Mouse (Mus musculus) kidney, postnatal 14 days (tissue): ENCODE data around the gene Qpct.

ENCODE experiments used
- DNase-seq: peaks from one replicate; pipeline ENCODE4 v3.0.0; 2022; ENCODE audit warnings: mixed read lengths

The Qpct gene

GRCm38 (mm10) chr17:79051606-79052005 is at the start of gene Qpct:
Qpct (plus strand) TSS chr17:79051906.
- no peak for DNase-seq

DNA sequence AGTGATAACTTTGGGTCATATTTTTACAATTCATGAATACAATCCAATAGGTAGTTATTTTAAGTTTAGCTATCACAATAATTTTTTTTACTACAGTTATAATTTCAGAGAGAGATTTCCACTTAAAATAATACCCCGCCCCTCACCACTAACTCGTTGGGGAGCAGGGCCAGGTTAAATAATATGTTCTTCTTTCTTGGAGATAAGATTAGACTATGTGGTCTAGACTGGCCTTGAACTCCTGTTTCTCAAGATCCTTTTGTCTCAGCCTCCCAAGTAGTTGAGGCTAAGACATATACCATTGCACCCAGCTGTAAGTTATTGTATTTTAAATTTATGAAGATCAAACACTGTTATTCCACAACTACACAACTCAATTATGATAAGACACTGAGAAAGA is 38.1 kb upstream of the Qpct start:
- DNase-seq = no peak

DNA sequence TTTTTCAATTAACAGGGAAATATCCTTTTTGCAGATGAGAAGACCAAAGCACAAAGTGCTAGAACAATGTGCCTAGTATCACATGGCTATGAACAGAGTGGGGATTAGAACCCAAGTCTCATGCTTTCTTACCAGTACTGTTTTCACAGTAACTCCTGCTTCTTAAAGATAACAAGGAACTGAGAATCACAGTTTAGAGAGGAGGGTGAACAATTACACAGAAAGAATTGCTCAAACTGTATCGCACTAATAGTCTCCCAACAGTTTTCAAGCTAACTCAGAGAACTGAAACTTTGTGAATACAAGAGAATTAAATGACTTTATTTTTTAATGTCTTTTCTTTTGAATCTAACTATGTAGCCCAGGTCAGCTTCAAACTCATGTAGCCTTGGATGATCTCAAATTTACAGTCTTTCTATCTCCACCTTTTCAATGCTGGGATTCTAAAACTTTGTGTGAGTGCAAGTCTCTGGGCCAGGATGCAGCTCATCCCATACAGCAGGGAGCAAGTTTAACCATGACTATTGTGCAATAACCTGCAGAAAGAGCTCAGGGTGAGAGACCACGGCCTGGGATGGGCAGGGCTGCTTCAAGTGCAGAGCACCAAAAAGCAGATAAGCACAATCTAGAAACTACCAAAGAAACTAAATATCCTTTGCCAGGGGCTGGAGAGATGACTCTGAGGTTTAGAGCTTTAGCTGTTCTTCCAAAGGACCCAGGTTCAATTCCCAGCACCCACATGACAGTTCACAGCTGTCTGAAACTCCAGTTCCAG is 36.6 kb upstream of the Qpct start:
- DNase-seq = no peak

GRCm38 (mm10) chr17:79015831-79016230 is 35.9 kb upstream of the Qpct start:
- DNase-seq = no peak

DNA sequence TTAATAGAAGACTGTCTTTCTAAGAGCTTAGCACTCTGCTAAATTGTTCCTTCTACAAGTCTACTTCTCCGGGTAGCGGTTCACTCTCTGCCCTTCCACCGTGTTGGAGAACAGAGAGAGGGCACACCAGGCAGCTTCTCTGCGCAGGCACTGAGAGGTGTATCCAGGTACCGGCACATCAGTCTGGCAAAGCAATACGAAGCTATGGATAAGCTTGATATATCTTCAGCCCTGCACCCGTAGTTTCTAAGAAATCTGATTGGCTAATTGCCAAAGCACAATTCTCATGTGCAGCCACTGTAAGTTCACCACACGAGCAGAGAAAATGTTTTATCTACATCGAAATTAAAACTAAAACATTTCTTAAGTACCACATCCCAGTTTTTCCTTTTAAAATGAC is 33.3 kb upstream of the Qpct start:
- DNase-seq = no peak

DNA sequence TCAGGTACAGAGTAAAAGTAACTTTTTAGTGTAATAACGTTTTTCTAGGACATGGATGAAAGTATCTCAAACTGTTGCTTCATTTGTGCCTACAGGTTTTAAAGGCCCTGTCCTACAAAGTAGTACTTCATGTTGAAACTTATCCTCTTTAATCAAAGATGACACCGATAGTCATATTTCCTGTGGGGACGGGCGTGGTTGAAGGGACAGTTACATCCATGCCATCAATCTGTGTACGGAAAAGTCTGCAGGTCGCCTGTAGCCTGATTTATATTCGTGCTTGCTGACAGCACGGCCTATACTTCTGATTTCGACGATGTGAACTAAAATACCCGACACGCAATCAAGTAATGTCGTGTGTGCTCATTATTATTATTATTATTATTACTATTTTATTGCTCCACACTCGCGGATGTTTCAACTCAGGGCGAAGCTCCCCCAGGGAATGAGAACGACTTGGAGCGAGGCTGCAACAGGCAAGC is 31.9 kb upstream of the Qpct start:
- DNase-seq = peak; percentile 24

DNA sequence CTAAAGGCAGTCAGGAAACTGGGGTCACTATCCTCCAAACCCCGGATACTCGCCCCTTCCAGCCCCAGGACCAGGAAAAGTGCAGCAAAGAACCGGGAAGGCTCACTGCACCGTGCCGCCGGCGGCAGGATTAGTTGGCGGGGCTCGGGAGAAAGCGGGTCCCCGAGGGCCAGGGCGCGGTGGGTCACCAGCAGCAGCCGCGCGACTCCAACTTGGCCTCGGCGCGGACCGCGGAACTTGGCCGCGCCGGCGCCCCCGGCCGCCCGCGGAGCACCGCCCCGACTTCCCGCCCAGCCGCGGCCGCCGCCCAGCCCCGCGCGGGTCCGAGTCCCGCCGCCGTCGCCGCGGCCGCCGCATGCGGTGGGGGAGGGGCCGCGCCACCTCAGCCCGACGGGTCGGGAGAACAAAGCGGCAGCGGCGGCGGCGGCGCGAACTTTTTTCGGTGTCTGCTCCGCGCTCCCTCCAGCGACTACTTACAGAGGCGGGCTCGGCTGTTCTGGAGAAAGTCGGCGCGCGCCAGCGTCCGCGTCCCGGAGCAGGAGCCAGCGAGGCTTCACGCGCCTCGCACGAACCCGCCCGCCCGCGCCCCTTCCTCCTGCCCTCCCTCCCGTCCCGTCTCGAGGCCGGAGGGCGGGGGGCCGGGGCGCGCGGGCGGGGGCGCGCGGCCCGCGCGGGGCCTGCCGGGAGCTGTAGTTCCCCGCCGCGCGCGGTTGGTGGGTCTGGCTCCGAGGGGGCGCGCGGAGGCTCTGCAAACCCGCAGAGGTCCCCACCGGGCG is 31.3 kb upstream of the Qpct start, which contains the start of gene Prkd3:
TSS of gene Prkd3 (minus strand) at position 609 of the 776 bp plus-strand sequence.
- peak; percentile 82 for DNase-seq

GRCm38 (mm10) chr17:79020984-79021335 is 30.7 kb upstream of the Qpct start:
- no peak for DNase-seq

GRCm38 (mm10) chr17:79022746-79023145 is 29.0 kb upstream of the Qpct start:
- no peak for DNase-seq

DNA sequence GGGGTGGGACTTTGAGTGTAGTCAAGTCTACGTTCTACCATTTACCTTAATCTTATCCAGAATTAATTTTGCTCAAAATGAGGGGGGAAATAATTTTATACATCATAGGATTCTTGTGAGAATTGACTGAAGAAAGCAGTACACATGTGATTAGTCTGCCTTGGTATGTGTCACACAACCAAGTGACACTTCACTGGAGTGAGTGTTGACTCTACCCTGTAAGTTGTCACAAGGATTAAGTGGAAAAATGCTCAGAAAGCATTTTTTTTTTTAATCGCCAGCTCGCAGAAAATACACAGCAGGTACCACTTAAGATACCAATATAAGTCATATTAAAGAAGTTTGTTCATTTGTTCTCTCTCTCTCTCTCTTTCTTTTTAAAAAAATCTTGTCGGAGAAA is 27.2 kb upstream of the Qpct start:
- no peak for DNase-seq

DNA sequence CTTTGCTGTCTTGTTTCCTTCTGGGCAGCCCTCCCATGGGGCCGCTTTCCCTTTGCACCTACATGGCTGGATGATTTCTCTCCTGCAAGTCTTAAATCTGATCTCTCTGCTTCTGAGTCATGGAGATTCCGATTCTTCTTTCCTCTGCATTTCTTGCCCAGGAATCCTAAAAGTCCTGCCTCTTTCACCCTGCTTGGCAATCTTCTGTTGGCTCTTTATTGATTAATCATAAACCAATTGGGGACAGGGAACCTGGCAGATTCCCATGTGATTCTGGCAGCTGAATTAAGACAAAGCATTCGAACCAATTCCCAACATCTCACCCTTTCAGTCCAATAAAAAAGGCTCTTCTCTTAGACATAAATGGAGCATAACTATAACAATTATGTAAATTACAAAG is 22.5 kb upstream of the Qpct start:
- no peak for DNase-seq

DNA sequence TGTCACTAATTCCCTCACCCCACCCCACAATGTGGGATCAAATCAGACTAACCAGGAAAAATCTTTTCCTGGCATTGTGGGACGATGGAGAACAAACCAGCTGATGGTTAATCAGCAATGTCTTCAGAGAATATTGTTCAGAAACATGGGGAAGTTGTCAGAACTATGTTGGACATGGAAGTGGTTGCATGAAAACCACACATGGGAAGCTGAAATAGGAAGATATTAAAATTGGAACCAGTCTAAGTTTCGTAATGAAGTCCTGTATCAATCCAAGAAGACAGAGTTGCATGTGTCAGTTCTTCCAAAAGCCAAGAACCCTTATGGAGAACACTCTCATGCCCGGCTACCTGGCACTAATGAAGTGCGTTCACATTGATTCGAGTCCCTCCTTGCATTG is 20.1 kb upstream of the Qpct start:
- DNase-seq = no peak

GRCm38 (mm10) chr17:79032782-79033181 is 18.9 kb upstream of the Qpct start:
- DNase-seq = no peak

DNA sequence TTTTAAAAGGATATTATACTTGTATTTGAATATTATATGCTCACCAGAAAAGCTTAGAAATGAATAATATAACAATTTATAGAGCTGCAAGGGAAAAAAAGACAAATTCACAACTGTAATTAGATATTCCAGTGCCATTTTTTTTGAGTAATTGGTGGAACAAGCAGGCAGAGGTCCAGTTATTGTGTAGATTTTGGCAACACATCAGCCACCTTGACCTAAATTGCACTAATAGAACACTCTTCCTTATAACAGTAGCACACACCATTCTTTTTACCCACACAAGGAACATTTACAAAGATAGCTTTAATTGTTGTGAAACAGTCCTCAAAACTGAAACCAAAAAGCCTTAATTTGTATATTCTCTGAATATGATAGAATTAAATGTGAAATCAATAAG is 12.0 kb upstream of the Qpct start:
- DNase-seq = no peak

DNA sequence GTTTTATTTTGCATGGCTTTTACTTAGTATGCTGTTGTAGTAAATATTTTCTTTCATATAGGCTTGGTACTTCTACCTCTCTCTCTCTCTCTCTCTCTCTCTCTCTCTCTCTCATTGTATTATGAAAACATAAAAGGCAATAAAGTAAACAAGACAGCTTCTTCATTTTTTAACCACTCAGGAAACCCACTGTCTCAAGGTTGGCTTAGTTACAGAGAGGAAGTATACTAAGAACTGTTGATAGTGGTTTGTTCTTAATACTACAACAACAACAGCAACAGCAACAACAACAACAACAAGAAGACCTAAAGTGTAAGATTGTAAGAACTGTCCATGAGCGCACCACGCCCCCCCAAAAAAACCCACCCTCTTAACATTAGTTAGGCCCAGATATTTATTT is 8.0 kb upstream of the Qpct start:
- DNase-seq = no peak

DNA sequence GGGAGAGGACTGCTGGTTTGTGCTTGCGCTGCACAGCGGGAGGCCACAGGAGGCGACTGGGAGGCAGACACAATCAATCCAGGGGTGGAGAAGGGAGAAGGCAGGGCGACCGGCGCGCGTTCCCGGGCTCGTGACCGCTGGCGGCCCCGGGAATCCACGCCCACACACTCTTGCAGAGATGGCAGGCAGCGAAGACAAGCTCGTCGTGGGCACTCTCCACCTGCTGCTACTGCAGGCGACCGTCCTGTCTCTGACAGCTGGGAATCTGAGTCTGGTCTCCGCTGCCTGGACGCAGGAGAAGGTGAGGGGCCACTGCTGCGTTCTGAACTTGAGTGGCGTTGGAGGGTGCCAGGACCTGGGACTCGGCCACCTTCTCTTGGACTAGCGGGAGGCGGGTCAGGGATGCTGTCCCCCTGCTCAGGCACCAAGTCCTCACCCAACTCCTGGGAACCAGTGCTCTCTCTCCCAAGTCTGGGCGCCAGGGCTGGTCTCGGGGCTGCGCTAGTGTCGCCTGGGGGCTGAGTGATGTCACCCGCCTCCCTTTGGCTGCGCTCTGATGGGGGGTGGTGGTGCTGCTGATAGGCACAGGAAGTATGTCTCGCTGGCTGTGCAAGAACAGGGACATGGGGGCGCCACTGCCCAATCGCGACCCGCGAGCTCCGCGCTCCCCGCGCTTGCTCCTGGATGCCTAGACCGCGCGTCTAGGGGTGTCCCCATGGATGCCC is 544 bp downstream of the Qpct start:
- DNase-seq = peak; percentile 62

GRCm38 (mm10) chr17:79058271-79058670 is 6.6 kb downstream of the Qpct start:
- DNase-seq = no peak

GRCm38 (mm10) chr17:79060221-79060620 is 8.5 kb downstream of the Qpct start:
- DNase-seq = no peak

DNA sequence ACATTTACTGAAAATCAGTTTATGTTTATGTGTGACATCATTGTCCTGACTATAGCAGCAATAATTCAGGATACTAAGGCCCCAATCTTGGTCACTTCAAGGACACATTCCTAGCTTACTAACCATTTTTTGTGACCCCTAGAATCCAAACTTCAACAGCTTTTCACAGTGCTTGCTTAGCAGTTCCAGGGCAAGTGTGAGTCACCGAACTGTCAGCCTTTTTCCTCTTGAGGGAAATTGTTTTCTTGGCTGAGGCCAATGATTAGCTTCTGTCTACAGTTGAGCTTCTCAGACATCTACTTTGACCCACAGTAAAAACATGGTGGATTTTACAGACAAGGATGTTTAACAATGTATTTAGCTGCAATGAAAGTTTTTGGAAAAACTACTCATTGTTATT is 12.5 kb downstream of the Qpct start:
- DNase-seq = no peak

DNA sequence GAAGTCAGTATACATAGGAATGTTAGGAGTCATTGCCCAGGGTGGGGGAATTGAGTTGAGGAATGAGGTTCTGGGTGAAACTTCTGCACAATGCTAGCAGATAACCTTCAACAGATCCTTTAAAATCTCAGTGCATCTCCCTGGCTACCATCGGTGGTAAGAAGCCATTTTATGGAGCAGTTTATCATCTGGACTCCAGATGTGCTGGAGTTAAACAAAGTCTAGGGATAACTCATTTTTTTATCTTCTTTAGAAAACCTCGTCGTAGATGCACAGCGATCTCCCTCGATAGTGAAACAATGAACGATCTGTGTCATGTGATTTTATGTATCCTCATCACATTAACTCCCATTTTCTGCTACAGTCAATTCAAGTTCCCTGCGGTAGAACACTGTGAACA is 16.9 kb downstream of the Qpct start:
- DNase-seq = no peak

- no peak for DNase-seq
Measured at GRCm38 (mm10) chr17:79069019-79069418, 17.3 kb downstream of the Qpct start.

DNA sequence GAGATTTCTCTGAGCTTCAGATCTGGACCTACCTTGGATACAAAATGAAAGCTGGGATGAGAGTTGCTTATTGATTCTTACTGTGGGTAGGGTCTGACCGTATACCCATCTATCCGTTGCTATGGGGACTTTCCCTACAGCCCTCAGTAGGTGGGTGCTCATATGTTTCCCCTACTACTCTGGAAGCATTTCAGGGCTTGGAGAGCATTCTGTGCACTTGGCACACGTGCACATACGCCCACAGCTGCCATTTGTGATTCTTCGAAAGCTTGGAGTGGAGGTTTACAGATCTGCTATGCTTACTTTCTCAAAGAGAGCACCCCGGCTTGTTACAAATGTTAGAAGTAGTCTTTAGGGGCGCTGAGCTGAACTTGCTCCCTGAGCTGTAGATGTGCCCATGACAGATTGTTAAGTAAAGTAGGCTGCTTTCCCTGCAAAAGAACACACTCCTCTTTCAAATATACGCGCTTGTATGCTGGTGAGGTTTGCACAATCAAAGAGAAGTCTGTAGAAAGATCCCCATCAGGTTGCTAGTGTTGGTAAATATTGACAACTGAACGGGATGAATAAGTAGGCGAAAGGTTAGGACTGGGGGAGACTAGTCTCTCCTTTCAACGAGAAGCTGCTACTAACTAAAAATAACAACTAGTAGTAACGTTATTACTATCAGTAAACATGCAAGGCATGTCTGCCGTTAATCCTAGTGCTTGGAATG is 18.2 kb downstream of the Qpct start:
- DNase-seq = no peak

GRCm38 (mm10) chr17:79071951-79072350 is 20.2 kb downstream of the Qpct start:
- DNase-seq = no peak
